Mouse (Mus musculus) activated CD4-positive, CD25-positive, alpha-beta regulatory T cell (primary cell): ENCODE data around the gene Kcnk10. TPM values are rescaled to one million over a fixed set of nuclear protein-coding genes. Genes with fewer than 3 reads are reported as not detected.

Experiments
- polyA plus RNA-seq, 2 experiments: library from polyadenylated mRNA; unstranded; fragments of 100-300 nt; shearing (Covaris generic); gene quantifications; one replicate each; pipeline ENCODE4 v1.2.1; 2017

Kcnk10 gene
- under 1 TPM in 1 of 2 experiments, not detected in 1; 0.32 TPM for polyA plus RNA-seq

DNA sequence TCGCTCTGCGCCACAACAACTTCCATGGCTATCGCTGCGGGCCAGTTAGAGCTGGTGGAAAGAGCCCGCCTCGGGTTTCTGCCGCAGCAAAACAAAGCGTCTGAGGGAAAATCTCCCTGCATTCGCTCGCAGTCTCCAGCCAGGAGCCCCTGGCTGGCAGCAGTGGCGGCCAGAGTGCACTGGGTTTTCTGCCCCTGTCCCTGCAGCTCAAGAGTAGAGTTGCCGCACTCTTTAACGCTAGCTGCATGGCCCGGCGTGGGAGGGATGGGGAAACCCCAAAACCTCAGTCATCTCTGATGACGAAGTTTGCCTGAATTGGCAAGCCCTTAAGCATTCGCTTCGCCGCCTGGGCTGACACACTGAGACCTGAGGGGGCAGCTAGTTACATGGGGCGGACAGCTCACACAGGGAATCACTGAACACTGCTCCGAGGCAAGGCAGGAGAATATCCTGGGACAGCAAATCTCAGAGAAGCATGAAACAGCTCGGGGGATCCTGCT lies at the start of gene Kcnk10:
Kcnk10 (minus strand) TSS at position 450 of the 500 bp plus-strand sequence.

DNA sequence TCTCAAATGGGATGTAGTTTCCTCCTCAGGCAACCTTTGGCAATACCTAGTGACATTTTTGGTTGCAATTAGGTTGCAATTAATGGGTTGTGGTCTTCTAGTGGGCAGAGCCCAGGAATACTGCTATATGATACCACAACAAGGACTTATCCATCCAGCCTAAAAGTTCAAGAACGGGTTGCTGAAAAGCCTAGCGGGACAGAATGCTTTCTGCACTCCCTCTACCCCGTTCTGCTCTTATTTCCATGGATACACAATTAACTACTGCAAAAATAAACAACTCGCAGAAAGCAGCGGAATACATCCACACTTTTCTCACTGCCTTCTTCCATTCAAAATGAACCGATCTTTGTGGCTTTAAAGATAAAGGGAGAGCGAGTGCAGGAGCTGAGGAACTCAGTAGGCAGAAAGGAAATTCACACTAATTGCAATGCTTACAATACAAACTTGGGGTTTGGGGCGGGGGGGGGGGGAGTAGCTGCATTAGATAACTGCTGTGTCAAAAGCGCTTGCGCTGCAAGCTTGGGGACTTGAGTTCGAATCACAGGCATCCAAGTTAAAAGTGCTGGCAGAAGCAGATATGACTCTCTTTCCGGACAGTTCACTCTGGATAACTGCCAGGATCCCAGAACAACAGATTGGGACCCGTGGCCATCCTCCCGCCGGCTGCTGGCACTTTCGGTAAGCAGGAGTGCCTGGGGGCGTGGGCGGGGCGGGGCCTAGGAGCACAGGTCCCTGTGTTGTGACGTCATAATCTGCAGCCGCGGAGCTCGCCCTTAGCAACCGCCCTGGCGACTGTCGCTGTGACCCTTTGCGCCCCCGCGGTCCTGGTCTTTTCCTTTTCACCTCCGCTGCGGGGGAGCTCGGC lies 49.5 kb upstream of the Kcnk10 start, which contains the start of gene Spata7:
Spata7 (plus strand) TSS at position 766 of the 868 bp plus-strand sequence.

Other genes starting within 250 kb of the Kcnk10 start
- 1 to 10 TPM in 1 of 2 experiments, not detected in 1; 1.6 TPM for gene Spata7, start 49.8 kb upstream of the Kcnk10 start, polyA plus RNA-seq
- 1 to 10 TPM; 2.0 to 2.9 TPM for gene Ptpn21, start 159.1 kb upstream of the Kcnk10 start, polyA plus RNA-seq
- 100 to 1,000 TPM; 122 to 137 TPM for gene Zc3h14, start 168.7 kb upstream of the Kcnk10 start, polyA plus RNA-seq